Mouse (Mus musculus) MEL-GATA-1-ER (cell line): ENCODE data around the gene Fbxo8.

Experiments
- DNase-seq: peaks from one replicate; pipeline ENCODE4 v3.0.0-alpha.2; 2012; ENCODE audit warnings: low read depth; ENCODE audit errors: extremely low read depth

The Fbxo8 gene

DNA sequence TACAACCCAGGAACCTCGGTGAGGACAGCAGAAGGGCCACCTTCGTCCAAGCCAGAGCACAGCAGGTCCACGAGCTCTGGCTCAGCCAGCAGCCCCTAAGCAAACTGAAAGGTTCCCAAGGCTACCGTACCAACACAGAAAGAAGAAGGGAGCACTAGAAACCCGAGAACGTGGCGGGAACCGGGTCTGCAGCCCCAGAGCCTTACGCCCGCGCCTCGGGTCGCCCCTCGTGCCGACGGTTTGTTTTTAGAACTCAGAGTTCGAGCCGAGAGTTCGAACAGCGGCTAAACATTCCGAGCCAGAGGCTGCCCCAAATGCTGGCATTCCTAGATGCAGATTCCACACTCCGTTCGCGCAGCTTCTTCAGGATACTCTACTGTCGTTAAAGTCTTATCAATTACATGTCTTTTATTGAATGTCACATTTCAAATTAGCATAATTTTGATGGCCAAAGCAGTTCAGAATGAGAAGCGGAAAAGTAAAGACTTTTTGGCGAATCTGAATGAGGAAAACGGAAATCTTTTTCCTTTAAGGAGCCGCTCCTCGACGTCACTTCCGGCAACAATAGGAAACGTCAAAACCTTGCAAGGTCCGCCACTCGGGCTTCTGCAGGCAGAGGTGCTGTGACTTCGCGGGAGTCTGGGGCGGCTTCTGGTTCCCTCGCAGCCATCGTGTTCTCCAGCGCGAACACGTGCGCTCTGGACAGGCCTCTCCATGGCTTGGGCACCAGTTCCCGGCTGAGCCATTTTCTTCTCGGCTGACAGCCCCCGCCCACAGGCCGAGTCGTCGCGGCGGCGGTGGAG, at the start of gene Fbxo8, which contains the start of gene Cep44:
TSS of gene Fbxo8 (plus strand) at position 533 of the 803 bp plus-strand sequence.
TSS of gene Cep44 (minus strand) at position 490 of the 803 bp plus-strand sequence.
- DNase-seq, result peak; percentile 82

GRCm38 (mm10) chr8:56501911-56502310, 49.0 kb upstream of the Fbxo8 start:
- DNase-seq, result no peak

DNA sequence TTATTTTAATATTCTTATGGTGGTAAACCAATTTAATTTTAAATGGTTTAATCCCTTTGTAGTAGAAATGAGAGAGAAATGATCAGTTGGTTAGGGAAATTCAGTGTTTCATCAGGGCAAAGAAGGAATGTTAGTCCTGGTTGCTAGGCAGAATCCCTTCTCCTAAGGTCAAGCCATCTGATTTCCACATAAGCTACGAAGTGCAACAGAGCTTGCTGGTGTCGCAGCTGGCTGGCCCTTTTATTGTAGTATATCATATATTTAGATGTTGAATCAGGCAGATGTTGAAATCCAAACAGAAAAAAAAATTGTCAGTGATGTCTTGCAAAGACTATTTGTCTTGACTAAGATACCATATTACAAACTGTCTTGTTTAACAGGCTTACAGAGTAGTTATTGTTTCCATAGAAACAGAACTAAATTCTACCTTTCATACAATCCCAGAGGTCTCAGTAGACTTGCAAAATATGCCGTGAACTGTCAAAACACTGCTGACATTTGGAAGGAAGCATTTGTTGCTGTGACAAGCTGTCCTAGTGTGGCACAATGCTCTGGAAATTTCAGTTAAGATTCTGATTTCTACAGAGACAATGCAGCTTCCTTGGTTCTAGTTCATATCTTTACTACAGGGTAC, 42.5 kb upstream of the Fbxo8 start:
- DNase-seq, result no peak

DNA sequence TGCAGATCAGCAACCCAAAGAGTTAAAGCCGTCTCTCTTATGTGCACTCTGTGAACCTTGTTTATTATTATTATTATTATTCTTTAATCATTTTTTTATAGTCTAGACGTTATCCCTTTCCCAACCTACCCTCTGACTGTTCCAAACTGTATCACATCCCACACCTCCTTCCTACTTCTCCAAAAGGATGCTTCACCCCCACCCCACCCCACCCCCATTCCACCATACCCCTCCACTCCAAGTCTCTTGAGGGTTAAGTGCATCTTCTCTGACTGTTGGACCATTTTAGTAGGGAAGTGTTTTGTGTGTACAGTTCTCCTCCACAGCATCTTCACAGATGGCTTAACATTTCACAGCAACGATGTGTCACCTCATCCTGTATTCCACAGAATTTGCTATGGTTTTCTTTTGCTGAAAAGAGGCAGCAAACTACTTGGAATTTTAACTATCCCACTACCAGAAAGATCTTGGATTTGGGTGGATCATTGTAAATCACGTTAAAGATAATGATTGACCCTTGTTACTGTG, 41.9 kb upstream of the Fbxo8 start:
- DNase-seq, result no peak

- DNase-seq, result no peak
These were observed 32.0 kb upstream of the Fbxo8 start for GRCm38 (mm10) chr8:56518848-56519247.

DNA sequence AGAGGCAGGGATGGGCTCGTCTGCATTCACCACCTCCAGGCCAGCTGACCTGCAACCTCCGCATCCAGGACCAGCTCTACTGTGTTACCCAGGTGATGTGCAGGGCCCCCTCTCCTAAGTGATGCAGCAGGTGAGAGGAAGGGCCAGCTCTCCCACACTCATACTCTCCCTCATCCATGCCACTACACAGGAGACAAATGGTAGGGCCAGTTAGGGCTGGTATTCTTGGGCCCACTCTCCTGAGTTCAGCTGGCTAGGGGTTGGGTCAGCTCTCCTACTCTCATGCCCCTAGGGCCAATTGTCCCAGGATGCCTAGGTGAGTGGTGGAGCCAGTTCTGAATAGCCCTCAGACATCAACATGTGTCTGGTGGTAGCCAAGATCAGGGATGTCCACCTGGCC, 30.6 kb upstream of the Fbxo8 start:
- no peak for DNase-seq

DNA sequence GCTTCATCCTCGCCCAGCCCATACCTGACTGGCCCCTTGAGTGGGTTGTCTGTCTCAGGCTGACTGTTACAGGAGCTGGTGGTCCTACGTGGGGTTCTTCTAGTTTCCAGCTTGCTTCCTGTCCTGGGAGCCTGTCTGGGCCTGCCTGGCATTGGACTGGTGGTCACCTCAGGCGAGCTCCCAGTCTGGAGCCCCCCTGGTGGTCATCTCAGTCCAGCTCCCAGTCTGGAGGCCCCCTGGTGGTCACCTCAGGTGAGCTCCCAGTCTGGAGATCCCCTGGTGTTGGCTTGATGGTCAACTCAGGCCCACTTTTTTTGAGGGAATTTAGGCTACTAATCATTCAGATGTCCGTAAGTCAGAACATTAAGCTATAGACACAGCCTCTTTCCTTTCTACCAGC, 29.8 kb upstream of the Fbxo8 start:
- no peak for DNase-seq

DNA sequence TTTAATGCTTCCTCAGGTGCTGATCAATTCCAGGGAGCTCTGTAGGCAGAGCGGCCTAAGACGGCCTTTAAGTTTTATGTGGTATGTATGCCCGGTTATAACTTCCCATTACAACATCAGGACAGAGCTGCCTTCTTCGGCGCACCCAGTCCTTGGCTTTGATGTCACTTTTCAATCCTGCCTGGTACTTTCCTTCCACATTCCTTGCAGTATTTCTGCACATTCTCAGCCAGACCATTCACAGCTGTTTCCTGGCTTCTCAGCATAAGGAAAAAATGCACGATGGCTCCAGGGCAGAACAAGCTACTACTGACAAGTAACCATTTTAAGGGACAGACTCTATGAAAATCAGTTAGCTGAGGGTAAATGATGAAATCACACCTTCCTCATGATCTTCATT, 22.0 kb upstream of the Fbxo8 start:
- DNase-seq, result no peak

- peak; percentile 18 for DNase-seq
These were observed 20.5 kb upstream of the Fbxo8 start for GRCm38 (mm10) chr8:56530359-56530758.

DNA sequence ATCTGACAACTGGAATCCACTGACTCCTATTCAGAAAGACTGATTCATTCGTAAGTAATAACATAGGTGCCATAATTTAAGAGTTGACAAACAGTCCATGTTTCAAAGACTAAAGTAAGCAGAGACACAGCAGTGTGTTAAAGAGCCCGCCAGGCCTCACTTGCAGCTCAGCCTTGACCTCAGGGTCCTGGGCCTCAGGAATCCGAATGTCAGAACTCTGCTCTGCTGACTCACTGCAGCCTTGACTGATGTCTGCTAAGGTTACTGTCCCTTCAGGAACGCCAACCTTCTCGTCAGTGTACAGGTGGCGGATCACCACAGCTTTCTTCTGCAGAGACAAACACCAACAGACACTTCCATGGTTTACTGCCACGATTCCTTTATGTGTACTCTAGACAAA, 10.2 kb upstream of the Fbxo8 start:
- no peak for DNase-seq

DNA sequence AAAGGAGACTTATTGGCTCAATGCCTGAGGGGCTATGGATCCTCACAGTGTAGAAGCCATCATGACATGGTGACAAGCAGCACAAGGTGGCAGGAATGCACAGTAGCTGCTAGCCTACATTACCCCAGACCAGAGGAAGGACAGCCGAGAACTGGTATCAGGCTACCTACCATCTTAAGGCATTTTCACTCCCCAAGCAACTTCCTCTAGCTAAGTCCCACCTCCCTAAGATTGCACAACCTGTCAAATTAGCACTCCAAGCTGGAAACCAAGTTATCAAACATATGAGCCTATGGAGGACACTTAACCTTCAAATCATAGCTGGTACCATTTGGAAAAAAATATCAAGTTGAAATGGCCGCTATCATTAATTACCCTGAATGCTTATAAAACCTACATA, 3.0 kb upstream of the Fbxo8 start:
- no peak for DNase-seq

- peak; percentile 97 for DNase-seq
These were observed 517 bp downstream of the Fbxo8 start for GRCm38 (mm10) chr8:56551361-56551852.

- DNase-seq, result peak; percentile 17
These were observed 1.2 kb downstream of the Fbxo8 start for GRCm38 (mm10) chr8:56552045-56552444.

DNA sequence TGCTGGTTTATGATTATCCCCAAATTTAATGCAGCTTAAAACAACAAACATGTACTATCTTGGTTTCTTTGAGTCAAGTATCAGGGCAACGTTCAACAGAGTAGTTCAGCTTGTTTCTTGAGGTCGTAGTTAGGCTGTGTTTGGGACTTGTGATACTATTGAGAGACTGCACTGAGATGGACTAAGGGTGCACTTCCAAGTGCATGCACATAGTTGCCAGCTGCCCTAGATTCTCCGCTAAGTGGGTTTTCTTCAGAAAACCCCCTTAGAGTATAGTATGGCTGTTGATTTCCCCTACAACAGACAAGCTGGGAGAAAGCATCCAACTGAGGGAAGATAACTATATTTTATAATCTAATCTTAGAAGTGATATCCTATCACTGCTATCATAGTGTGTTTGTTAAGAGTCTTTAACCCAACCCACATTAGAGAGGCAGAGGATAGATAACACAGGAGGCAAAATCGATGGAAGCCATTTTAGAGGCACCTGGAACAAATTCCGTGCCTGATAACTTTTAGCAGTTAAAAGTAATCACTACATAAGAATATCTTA, 1.7 kb downstream of the Fbxo8 start:
- DNase-seq, result peak; percentile 26

DNA sequence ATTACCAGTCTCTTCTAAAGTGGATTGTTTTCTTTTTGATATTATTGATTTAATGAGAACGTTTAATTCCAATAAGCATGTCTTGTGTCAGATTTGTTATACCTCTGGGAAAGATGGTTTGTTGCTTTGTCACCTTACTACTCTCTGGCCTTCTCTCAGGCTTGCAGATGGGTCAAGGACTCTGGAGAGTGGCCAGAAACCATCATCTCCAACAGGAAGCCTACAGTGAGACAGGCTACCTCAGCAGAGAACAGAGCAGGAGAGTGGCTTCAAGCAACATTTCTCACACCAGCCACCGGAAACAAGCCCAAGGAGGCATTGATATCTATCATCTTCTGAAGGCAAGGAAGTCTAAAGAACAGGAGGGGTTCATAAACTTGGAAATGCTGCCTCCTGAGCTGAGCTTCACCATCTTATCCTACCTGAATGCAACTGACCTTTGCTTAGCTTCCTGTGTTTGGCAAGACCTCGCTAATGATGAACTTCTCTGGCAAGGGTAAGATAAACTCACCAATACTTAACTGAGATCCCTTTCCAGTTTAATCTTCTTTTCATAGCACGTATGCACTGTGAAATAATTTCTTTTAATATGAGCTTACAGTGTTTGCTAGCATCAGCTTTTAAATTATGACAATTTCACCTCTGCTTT, 13.6 kb downstream of the Fbxo8 start:
- no peak for DNase-seq

GRCm38 (mm10) chr8:56566856-56567255, 16.0 kb downstream of the Fbxo8 start:
- no peak for DNase-seq

DNA sequence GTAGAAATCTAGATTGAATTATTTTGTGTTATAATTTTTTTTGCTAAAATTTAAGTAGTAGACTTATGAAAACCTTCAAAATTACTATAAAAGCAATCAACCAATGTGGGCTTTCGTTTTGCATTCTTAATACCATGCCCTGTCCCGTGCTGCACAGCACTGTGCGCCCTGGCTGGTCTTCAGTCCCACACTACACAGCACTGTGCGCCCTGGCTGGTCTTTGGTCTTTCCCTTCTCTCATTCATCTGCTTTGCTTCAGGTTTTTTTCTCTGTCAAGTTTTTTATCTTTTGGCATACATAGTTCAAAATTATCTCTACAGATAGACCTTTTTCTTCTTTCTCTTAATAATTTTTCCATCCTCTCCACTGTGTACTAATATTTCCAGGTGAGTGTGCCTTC, 30.0 kb downstream of the Fbxo8 start:
- DNase-seq, result no peak

- no peak for DNase-seq
These were observed 32.0 kb downstream of the Fbxo8 start for GRCm38 (mm10) chr8:56582841-56583240.

- DNase-seq, result no peak
These were observed 38.1 kb downstream of the Fbxo8 start for GRCm38 (mm10) chr8:56589004-56589403.

GRCm38 (mm10) chr8:56591084-56591483, 40.2 kb downstream of the Fbxo8 start:
- no peak for DNase-seq

GRCm38 (mm10) chr8:56591502-56591901, 40.6 kb downstream of the Fbxo8 start:
- no peak for DNase-seq

GRCm38 (mm10) chr8:56606481-56606880, 55.6 kb downstream of the Fbxo8 start:
- DNase-seq, result no peak
